Mouse (Mus musculus) cerebellum, postnatal 14 days (tissue): ENCODE results near the gene Gp9.

ENCODE experiments used
- DNase-seq, 2 experiments: peaks; one replicate each; pipeline ENCODE4 v3.0.0; 2021; ENCODE audit warnings: mixed read lengths in 2 of 2

Gene Gp9

DNA sequence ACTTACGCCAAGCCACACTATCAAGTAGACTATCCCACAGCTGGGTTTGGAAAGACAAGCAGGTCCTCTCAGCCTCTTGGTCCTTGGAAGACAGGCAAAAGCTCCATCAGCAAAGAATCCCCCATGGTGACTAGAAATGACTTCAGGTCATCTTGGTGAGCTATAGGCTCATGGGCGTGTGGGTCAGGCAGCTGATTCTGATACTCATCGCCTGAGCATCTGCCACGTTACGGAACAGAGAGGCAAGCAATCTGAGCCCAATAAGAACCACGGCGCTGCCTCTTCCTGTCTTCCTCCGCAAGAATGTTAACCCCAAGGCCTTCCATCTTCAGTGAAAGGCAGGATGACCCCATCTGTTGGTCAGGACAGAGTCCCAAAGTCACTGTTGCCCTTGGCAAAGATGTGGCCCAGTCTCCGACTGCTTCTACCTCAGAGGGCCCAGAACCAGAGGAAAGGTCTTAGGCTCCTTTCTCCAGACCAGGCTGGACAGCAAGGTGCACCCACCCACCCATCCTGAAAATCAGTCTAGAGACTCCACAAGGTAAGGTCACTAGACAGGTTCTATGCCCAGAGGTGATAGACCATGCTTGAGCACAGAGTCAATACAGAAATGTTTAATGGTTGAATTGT lies 10.5 kb downstream of the Gp9 start:
- no peak for DNase-seq

DNA sequence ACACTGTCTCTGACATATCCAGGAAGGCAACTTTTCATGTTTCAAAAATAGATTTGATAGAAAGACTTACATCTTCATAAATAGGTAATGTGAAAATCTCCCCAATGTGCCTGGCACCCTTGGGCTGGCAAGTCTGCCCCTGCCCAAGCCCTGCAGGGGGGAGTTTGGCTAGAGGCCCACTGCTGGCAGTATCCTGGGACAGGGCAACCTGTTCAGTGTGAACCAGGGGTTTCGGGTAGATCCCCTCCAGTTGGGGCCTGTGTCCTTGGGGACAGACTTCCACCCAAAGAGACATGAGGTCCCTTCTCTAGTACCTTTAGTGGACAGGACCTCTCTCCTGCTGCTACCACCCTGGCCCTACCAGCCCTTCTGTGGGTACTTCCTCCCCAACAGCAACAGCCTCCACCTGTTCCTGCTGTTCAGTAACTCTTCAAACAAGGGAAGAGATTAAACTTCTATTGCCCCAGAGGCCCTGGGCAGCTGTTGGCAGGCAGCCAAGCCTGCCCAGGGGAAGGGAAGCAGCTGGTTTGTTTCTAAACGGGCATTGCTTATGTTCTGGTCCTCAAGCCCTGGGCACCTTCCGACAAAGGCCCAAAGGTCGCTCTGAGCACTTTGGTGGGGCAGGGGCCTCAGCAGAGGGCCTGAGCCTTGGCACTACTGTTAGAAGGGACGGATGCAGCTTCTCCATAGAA lies 11.2 kb downstream of the Gp9 start:
- peak in 1 of 2 experiments; percentile 60 for DNase-seq

DNA sequence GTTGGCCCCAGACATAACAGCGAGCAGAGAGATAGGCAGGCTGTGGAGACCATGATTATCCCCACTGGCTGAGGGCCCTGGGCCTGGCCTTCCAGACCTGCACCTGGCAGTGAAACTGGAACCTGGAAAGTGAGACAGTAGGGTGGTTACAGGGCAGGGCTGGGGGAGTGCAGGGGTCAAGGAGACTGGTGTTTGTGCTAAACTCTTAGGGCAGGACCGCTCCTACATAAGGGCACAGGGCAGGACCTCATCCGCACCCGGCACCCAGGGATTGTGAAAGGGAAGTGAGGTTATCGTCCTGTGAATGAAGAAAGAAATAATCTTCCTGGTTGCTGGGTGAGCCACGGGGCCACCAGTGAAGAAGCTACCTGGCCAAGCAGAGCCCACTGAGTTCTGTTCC lies 11.9 kb downstream of the Gp9 start:
- no peak for DNase-seq

- DNase-seq, result no peak
Observed at GRCm38 (mm10) chr6:87790779-87791480, 13.1 kb downstream of the Gp9 start.

- no peak for DNase-seq
Observed at GRCm38 (mm10) chr6:87791826-87792225, 14.0 kb downstream of the Gp9 start.

DNA sequence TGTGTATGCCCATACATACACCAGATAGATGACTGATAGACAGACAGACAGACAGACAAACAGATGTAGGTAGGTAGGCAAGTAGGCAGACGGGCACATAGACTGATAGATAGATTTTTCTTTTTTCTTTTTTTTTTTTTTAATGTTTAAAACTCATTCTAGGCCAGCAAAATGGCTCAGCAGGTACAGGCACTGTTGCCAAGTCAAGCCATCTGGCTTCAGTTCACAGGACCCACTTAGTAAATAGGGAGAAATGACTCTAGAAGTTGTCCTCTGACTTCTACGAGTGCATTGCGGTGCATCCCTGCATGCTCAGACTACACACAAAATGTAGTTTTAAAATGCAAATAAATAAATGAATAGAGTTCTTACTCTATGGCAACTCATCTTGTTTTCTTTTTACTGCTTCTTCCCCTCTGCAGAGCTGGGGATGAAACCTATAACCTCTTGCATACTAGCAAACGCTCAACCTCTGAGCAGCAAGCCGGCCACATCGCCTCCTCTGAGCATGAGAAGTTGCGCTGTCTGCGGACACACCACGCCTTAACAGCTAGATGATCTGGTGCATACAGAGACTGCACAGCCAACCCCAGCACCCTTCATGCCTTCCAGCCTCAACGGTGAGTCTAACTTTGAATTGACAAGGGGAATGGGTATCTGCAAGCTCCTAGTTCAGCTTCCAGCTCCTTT lies 16.1 kb downstream of the Gp9 start:
- peak; percentile 83 to 91 for DNase-seq

DNA sequence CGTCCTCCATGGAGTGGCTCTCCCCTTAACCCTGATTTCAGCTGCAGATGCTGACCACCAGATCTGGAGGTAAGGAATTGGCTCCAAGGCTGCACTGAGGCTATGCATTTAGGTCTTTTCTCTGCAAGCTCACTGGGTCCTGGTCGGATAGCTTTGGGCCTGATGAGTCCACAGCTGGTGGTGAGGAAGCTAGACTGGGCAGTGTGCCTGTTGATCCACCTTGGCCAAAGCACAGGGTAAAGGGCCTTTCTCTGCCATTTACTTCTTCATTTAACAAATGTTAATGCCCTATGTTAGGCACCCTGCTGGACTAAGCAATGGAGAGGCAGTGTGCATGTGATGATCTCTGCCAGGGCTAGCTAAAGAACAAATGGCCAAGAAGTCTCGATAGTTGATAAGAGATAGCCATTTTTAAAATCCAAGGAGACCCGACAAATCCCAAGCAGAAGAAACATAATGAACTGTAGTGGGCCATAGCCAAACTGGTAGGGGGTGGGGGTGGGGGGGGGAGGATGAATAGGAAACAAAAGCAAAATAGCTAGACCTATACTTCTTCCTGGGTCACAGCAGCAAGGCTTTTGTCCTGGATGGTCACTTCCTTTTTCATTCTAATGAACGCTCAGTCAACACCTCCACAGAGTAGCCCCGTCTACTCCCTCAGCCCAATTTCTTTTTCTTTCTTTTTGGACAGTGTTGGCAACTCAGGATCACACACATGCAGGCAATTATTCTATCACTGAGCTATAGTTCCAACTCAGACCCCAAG lies 17.7 kb downstream of the Gp9 start:
- peak; percentile 67 to 74 for DNase-seq

- DNase-seq, result no peak
Observed at GRCm38 (mm10) chr6:87796251-87796880, 18.5 kb downstream of the Gp9 start.

DNA sequence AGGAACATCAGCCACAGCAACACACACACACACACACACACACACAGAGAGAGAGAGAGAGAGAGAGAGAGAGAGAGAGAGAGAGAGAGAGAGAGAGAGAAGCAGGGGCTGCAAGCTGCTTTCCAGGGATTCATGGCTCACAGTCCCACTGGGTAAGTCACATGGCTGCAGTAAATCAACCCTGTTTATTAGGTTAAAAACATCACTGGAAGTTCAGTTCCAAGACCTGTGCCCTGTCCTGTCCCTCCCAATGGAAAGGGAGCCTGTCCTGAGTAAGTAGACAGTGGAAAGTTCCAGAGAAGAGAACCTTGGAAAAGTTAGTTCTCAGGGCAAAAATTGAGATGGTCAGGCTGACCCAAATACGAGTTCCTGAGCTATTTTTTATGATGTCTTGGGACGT lies 19.4 kb downstream of the Gp9 start:
- DNase-seq, result no peak

- DNase-seq, result no peak
Observed at GRCm38 (mm10) chr6:87799576-87799975, 21.7 kb downstream of the Gp9 start.

- DNase-seq, result no peak
Observed at GRCm38 (mm10) chr6:87802462-87802861, 24.6 kb downstream of the Gp9 start.

DNA sequence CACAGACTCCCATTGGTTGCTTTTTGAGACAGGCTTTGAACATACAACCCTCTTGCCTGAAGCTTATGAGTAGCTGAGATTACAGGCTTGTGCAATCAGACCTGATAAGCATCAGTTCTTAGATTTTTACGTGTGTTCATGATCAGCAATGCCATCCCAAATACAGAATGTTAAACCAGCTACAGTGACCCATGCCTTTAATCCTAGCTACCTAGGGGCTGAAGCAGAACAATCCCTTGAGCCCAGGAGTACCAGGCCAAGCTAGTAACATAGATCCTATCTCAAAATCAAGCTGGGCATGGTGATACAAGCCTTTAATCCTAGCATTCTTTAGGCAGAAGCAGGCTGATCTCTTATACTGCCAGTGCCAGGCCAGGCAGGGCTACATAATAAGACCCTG lies 26.2 kb downstream of the Gp9 start:
- DNase-seq, result no peak

- no peak for DNase-seq
Observed at GRCm38 (mm10) chr6:87804886-87805285, 27.0 kb downstream of the Gp9 start.

DNA sequence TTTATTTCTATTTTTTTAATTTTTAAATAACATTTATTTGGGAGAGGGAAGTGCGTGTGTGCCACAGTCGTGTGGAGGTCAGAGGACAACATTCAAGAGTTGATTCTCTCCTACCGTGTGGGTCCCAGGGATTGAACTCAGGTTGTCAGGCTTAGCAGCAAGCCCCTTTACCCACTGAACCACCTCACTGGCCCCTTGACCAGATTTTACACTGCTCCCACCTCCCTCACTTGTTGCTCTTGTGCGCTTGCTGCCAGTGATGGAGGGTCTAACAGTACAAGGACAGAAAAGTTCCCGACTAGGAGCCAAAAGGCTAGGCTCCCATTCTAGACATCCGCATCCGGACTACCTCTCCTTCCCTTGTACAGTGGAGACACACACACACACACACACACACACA lies 27.6 kb downstream of the Gp9 start:
- DNase-seq, result no peak

DNA sequence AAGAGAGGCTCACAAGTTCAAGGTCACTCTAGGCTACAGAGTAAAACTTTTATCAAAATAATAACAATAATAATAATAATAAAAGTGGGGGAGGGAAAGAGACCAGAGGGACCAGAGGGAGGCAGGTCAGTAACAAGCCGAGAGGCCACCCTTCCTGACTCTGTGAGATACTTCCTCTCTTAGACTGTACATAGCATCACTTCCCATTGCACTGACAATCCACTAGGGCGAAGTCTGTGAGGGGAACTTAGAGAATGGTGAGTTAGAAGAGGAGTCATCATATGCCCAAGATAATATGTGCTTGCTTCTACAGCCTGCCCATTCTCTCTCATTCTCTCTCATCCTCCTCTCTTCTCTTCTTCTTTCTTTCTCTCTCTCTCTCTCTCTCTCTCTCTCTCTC lies 28.2 kb downstream of the Gp9 start:
- no peak for DNase-seq

DNA sequence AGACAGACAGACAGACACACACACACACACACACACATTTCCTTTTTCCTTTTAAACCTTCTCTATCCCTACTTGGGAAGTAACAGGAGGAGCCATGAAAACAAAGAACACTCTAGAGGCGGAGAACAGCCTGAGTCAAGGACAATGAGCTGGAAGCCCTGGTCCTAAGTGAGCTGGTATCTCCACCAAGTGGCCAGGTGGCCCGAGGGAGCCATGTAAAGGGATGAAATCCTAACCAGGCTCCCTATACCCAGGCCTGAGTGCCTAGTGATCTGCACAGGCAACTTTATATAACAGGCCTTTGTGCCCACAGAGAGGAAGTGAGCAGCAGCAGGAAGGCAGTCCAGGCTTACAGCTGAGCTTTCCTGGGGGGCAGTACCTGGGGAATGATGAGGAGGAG lies 29.0 kb downstream of the Gp9 start:
- DNase-seq, result peak in 1 of 2 experiments; percentile 28

- DNase-seq, result no peak
Observed at GRCm38 (mm10) chr6:87807735-87808440, 30.0 kb downstream of the Gp9 start.

GRCm38 (mm10) chr6:87808521-87808920 lies 30.6 kb downstream of the Gp9 start:
- DNase-seq, result no peak

DNA sequence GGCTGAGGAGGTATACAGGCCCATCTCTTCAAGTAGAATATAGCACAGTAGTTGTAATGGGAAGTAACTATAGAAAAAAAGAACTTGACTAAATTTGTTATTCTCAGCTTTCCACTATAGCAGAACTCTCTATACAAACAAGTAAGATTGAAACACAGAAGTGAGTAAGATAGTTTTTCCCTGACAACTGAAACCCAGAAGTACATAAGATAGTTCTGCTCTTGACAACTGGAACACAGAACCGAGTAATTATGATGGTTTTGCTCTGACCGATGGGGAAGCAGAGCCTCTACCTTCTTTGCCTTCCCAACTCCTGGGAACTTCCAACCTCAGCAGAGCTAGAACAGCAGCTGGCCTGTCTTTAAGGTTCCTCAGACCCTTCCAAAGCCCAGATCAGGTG lies 31.3 kb downstream of the Gp9 start:
- no peak for DNase-seq

DNA sequence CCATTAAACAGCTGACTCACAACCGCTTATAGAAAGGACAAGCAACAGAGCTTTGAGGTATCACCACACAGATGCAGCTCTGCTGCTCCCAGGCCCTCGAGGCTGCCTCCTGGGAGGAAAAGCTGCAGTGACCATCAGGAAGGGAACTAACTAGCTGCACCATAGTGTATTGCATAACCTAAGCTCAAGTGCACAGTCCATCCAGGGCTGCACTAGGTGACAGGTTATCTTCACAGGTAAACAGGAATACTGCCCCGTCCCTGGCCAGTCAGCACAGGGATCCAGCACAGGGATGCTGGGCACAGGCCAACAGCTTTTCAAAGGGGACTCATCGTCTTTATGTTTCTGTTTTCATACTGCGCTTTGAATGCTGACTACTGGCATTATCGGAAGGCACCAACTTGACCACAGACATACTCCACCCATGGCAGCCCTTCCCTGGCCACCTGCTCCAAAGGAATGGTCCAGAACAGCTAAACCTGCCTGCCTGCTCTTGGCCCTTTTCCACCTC lies 31.8 kb downstream of the Gp9 start:
- DNase-seq, result peak; percentile 26 to 49

- no peak for DNase-seq
Observed at GRCm38 (mm10) chr6:87810311-87810710, 32.4 kb downstream of the Gp9 start.
